Mouse (Mus musculus): ENCODE results near the gene Dok3. TPM values are rescaled to one million over a fixed set of nuclear protein-coding genes. Genes with fewer than 3 reads are reported as not detected.

The Dok3 gene
- total and polyA plus RNA-seq, 3 experiments: 1.6 to 4.3 TPM; not detected in 1

GRCm38 (mm10) chr13:55555921-55556320 is 26.8 kb upstream of the Dok3 start:
- no peak overlapping the region for H3K27ac ChIP-seq (ENCODE audit: control insufficient read depth, low read depth, low read length)
- H3K4me1 ChIP-seq (ENCODE audit: control insufficient read depth in 1 of 2, insufficient read depth in 2 of 2, low read length in 2 of 2): no peaks in the 10 kb centered on the region
- no peak for DNase-seq (ENCODE audit: low read depth, low spot score)
- H3K9ac ChIP-seq (ENCODE audit: control insufficient read depth, low read depth, low read length, poor library complexity, severe bottlenecking): no peak overlapping the region
- no peak overlapping the region for H3K4me3 ChIP-seq (ENCODE audit: control insufficient read depth in 1 of 2, insufficient read depth in 1 of 2, low read depth in 2 of 2, low read length in 2 of 2)
- no peaks in the 10 kb centered on the region for H3K9me3 ChIP-seq (replicated peaks; ENCODE audit: insufficient read depth, low read length)
- H3K36me3 ChIP-seq (ENCODE audit: control insufficient read depth in 1 of 2, insufficient read depth in 2 of 2, low read length in 2 of 2): no peaks in the 10 kb centered on the region; a peak in 1 of 4 replicates
- no peaks in the 10 kb centered on the region for H3K79me2 ChIP-seq (ENCODE audit: control insufficient read depth, insufficient read depth, low read length, poor library complexity)
- no peak for TF ChIP-seq GABPA (IDR thresholded peaks at IDR 0.05; ENCODE audit: low read depth, low read length)
- no peak for TF ChIP-seq ZKSCAN1 (IDR thresholded peaks at IDR 0.05; ENCODE audit: low read depth, low read length)
- no peak for TF ChIP-seq SMC3 (IDR thresholded peaks at IDR 0.05; ENCODE audit: low read depth, low read length)
- no peak for TF ChIP-seq MYC (IDR thresholded peaks at IDR 0.05; ENCODE audit: low read depth, low read length)
- no peak for TF ChIP-seq MEF2A (IDR thresholded peaks at IDR 0.05; ENCODE audit: extremely low read depth, insufficient replicate concordance, low read depth, low read length, poor library complexity, severe bottlenecking)
- TF ChIP-seq USF1 (IDR thresholded peaks at IDR 0.05; ENCODE audit: low read depth, low read length): no peak
- no peak for TF ChIP-seq POLR2A (IDR thresholded peaks at IDR 0.05; ENCODE audit: control insufficient read depth in 1 of 2, insufficient read depth in 1 of 2, low read depth in 1 of 2, low read length in 2 of 2, poor library complexity in 1 of 2)
- no peak for TF ChIP-seq NELFE (IDR thresholded peaks at IDR 0.05; ENCODE audit: low read depth, low read length)
- no peak for TF ChIP-seq EP300 (IDR thresholded peaks at IDR 0.05; ENCODE audit: low read depth in 1 of 2, low read length in 2 of 2)
- TF ChIP-seq POLR2AphosphoS5 (IDR thresholded peaks at IDR 0.05; ENCODE audit: borderline replicate concordance, low read depth, low read length): no peak
- no peak for TF ChIP-seq ZNF384 (IDR thresholded peaks at IDR 0.05; ENCODE audit: low read depth, low read length)
- TF ChIP-seq TCF12 (IDR thresholded peaks at IDR 0.05; ENCODE audit: low read depth, low read length): no peak
- TF ChIP-seq KAT2A (conservative IDR thresholded peaks at IDR 0.05; ENCODE audit: low read depth, low read length): no peak
- TF ChIP-seq SIN3A (IDR thresholded peaks at IDR 0.05; ENCODE audit: low read length): no peak
- no peak for TF ChIP-seq BHLHE40 (IDR thresholded peaks at IDR 0.05; ENCODE audit: borderline replicate concordance, low read depth, low read length)
- no peak for TF ChIP-seq ETS1 (IDR thresholded peaks at IDR 0.05; ENCODE audit: low read depth, low read length)
- TF ChIP-seq USF2 (IDR thresholded peaks at IDR 0.05; ENCODE audit: borderline replicate concordance in 1 of 2, insufficient read depth in 1 of 2, low read depth in 1 of 2, low read length in 2 of 2): no peak
- TF ChIP-seq RAD21 (IDR thresholded peaks at IDR 0.05; ENCODE audit: low read depth, low read length): no peak
- no peak for TF ChIP-seq MXI1 (IDR thresholded peaks at IDR 0.05; ENCODE audit: low read depth, low read length)
- no peaks in the 10 kb centered on the region for H3K27me3 ChIP-seq (ENCODE audit: control insufficient read depth in 1 of 2, insufficient read depth in 2 of 2, low read length in 2 of 2)

- Histone ChIP-seq H3K36me3 (ENCODE audit: control insufficient read depth in 1 of 2, insufficient read depth in 2 of 2, low read length in 2 of 2) (no peaks in the 10 kb centered on the region; a peak in 1 of 4 replicates), H3K4me1 (ENCODE audit: control insufficient read depth in 1 of 2, insufficient read depth in 2 of 2, low read length in 2 of 2) (no peaks in the 10 kb centered on the region), H3K79me2 (ENCODE audit: control insufficient read depth, insufficient read depth, low read length, poor library complexity) (no peaks in the 10 kb centered on the region), H3K9ac (ENCODE audit: control insufficient read depth, low read depth, low read length, poor library complexity, severe bottlenecking) (no peak overlapping the region), H3K9me3 (replicated peaks; ENCODE audit: insufficient read depth, low read length) (no peaks in the 10 kb centered on the region), H3K27me3 (ENCODE audit: control insufficient read depth in 1 of 2, insufficient read depth in 2 of 2, low read length in 2 of 2) (no peaks in the 10 kb centered on the region), H3K27ac (ENCODE audit: control insufficient read depth, low read depth, low read length) (no peak overlapping the region), H3K4me3 (ENCODE audit: control insufficient read depth in 1 of 2, insufficient read depth in 1 of 2, low read depth in 2 of 2, low read length in 2 of 2) (no peak overlapping the region)
- no peak for DNase-seq (ENCODE audit: low read depth, low spot score)
- no peak for TF ChIP-seq ZMIZ1 (IDR thresholded peaks at IDR 0.05; ENCODE audit: low read depth, low read length)
- TF ChIP-seq MEF2A (IDR thresholded peaks at IDR 0.05; ENCODE audit: extremely low read depth, insufficient replicate concordance, low read depth, low read length, poor library complexity, severe bottlenecking): no peak
- TF ChIP-seq NRF1 (IDR thresholded peaks at IDR 0.05; ENCODE audit: insufficient read depth, low read depth, low read length, poor library complexity, severe bottlenecking): no peak
- TF ChIP-seq EP300 (IDR thresholded peaks at IDR 0.05; ENCODE audit: low read depth in 1 of 2, low read length in 2 of 2): no peak
- TF ChIP-seq BHLHE40 (IDR thresholded peaks at IDR 0.05; ENCODE audit: borderline replicate concordance, low read depth, low read length): no peak
- TF ChIP-seq POLR2AphosphoS5 (IDR thresholded peaks at IDR 0.05; ENCODE audit: borderline replicate concordance, low read depth, low read length): no peak
- no peak for TF ChIP-seq UBTF (IDR thresholded peaks at IDR 0.05; ENCODE audit: borderline replicate concordance, insufficient read depth, low read depth, low read length)
Observed at GRCm38 (mm10) chr13:55549061-55549460, 20.0 kb upstream of the Dok3 start.

All from MEL (cell line).